Mouse (Mus musculus) midbrain, embryonic 14.5 days (tissue): ENCODE data around the gene Fry. TPM values are rescaled to one million over a fixed set of nuclear protein-coding genes. Genes with fewer than 3 reads are reported as not detected.

Experiments used
- ATAC-seq: fragments of 200-750 bp; cut with Nextera tagmentation; 2 replicates; pipeline ENCODE4 v1.8.0; 2017; ENCODE audit warnings: moderate number of reproducible peaks, moderate library complexity; ENCODE audit not compliant: low FRiP score, low TSS enrichment
- DNase-seq: peaks from one replicate; pipeline ENCODE4 v3.0.0-alpha.2; 2015
- H3K27ac ChIP-seq: fragments of 300-500 bp; sonication (generic); replicated peaks from 2 replicates; pipeline ENCODE4 v1.5.1; 2014; ENCODE audit warnings: mild to moderate bottlenecking, low read depth, low read length, moderate library complexity
- H3K27me3 ChIP-seq: fragments of 300-500 bp; sonication (generic); 2 replicates; pipeline ENCODE4 v1.6.1; 2014; ENCODE audit warnings: low read length, control low read depth, mixed read lengths; ENCODE audit not compliant: control insufficient read depth, insufficient read depth
- H3K36me3 ChIP-seq: fragments of 300-500 bp; sonication (generic); 2 replicates; pipeline ENCODE4 v1.6.1; 2014; ENCODE audit warnings: low read length, control low read depth; ENCODE audit not compliant: control insufficient read depth, insufficient read depth
- H3K4me1 ChIP-seq: fragments of 300-500 bp; sonication (generic); 2 replicates; pipeline ENCODE4 v1.6.1; 2014; ENCODE audit warnings: mild to moderate bottlenecking, antibody characterized with exemption, low read length, control low read depth; ENCODE audit not compliant: control insufficient read depth, insufficient read depth
- H3K4me2 ChIP-seq: fragments of 300-500 bp; sonication (generic); 2 replicates; pipeline ENCODE4 v1.6.1; 2014; ENCODE audit warnings: mild to moderate bottlenecking, low read length, moderate library complexity
- H3K4me3 ChIP-seq: fragments of 300-500 bp; sonication (generic); replicated peaks from 2 replicates; pipeline ENCODE4 v1.5.1; 2014; ENCODE audit warnings: low read depth, low read length
- H3K9ac ChIP-seq: fragments of 300-500 bp; sonication (generic); replicated peaks from 2 replicates; pipeline ENCODE4 v1.6.1; 2014; ENCODE audit warnings: mild to moderate bottlenecking, low read length, moderate library complexity
- H3K9me3 ChIP-seq: fragments of 300-500 bp; sonication (generic); 2 replicates; pipeline ENCODE4 v1.6.1; 2016; ENCODE audit warnings: low read length, control low read depth, mixed read lengths; ENCODE audit not compliant: control insufficient read depth
- WGBS: fragments of 180-500 bp; shearing (Covaris S2); extraction: QIAGEN DNeasy Blood & Tissue Kit; methylation state at CpG from one replicate; pipeline ENCODE4 v1.1.7; 2014; 5-methylcytosine and 5-hydroxymethylcytosine counted together
- polyA plus RNA-seq: library from polyadenylated mRNA; unstranded; fragments of >200 nt; fragmentation: Nextera tagmentation; extraction: Ambion mirVana; gene quantifications from 2 replicates; pipeline ENCODE4 v1.2.1, GENCODE M21; 2014

Fry gene
- polyA plus RNA-seq, 1 experiment from 2014 or later, result 68.5 TPM

- no peaks in the 10 kb centered on the region for H3K27me3 ChIP-seq
- no peak for ATAC-seq
- no peaks in the 10 kb centered on the region for H3K4me1 ChIP-seq
Observed at GRCm38 (mm10) chr5:150336451-150336850, 218.0 kb downstream of the Fry start.

GRCm38 (mm10) chr5:150337696-150338095 is 219.3 kb downstream of the Fry start:
- H3K27ac ChIP-seq, result no peak overlapping the region
- H3K9me3 ChIP-seq, result no peaks in the 10 kb centered on the region; the same call in 1 of the 2 replicates
- no peak overlapping the region for H3K4me3 ChIP-seq
- no peaks in the 10 kb centered on the region for H3K4me1 ChIP-seq
- DNase-seq (no peak), ATAC-seq (no peak)
- H3K4me2 ChIP-seq, result no peak overlapping the region
- H3K9ac ChIP-seq, result no peak overlapping the region
- WGBS, result 94% methylated on average over 7 of the region's 7 CpGs
- H3K36me3 ChIP-seq, result no peaks in the 10 kb centered on the region
- no peaks in the 10 kb centered on the region for H3K27me3 ChIP-seq

More at GRCm38 (mm10) chr5:150336451-150336850, 218.0 kb downstream of the Fry start:
- DNase-seq, result no peak
- Histone ChIP-seq H3K4me2 (no peak overlapping the region), H3K36me3 (no peaks in the 10 kb centered on the region), H3K27ac (no peak overlapping the region), H3K9ac (no peak overlapping the region), H3K9me3 (no peaks in the 10 kb centered on the region; the same call in 1 of the 2 replicates), H3K4me3 (no peak overlapping the region)
- WGBS, result 62% methylated on average over 10 of the region's 10 CpGs

GRCm38 (mm10) chr5:150340944-150341343 is 222.5 kb downstream of the Fry start:
- Histone ChIP-seq H3K4me1 (no peaks in the 10 kb centered on the region), H3K9ac (no peak overlapping the region), H3K36me3 (peaks cover 1% of the 10 kb centered on the region), H3K27me3 (no peaks in the 10 kb centered on the region), H3K4me3 (no peak overlapping the region), H3K4me2 (no peak overlapping the region), H3K27ac (no peak overlapping the region), H3K9me3 (no peaks in the 10 kb centered on the region; the same call in 1 of the 2 replicates)
- ATAC-seq, result no peak
- WGBS, result 86% methylated on average over 5 of the region's 5 CpGs
- DNase-seq, result no peak

GRCm38 (mm10) chr5:150342139-150342538 is 223.7 kb downstream of the Fry start:
- Histone ChIP-seq H3K4me2 (no peak overlapping the region), H3K27ac (no peak overlapping the region), H3K9me3 (no peaks in the 10 kb centered on the region; the same call in 1 of the 2 replicates), H3K4me3 (no peak overlapping the region), H3K9ac (no peak overlapping the region), H3K4me1 (no peaks in the 10 kb centered on the region), H3K27me3 (no peaks in the 10 kb centered on the region), H3K36me3 (peaks cover 12% of the 10 kb centered on the region)
- 90% methylated on average over 3 of the region's 3 CpGs for WGBS
- DNase-seq, result no peak
- no peak for ATAC-seq

- H3K36me3 ChIP-seq, result peaks cover 21% of the 10 kb centered on the region
- no peak overlapping the region for H3K4me2 ChIP-seq
- no peak overlapping the region for H3K4me3 ChIP-seq
- no peak overlapping the region for H3K9ac ChIP-seq
- DNase-seq (no peak), ATAC-seq (no peak)
- no peak overlapping the region for H3K27ac ChIP-seq
- H3K4me1 ChIP-seq, result no peaks in the 10 kb centered on the region
- no peaks in the 10 kb centered on the region for H3K27me3 ChIP-seq
- no peaks in the 10 kb centered on the region for H3K9me3 ChIP-seq
- WGBS, result 92% methylated on average over 7 of the region's 7 CpGs
Observed at GRCm38 (mm10) chr5:150345946-150346345, 227.5 kb downstream of the Fry start.

- Histone ChIP-seq H3K9me3 (no peaks in the 10 kb centered on the region), H3K4me1 (no peaks in the 10 kb centered on the region), H3K27ac (no peak overlapping the region), H3K4me3 (no peak overlapping the region), H3K9ac (no peak overlapping the region), H3K4me2 (no peak overlapping the region), H3K36me3 (peaks cover 21% of the 10 kb centered on the region), H3K27me3 (no peaks in the 10 kb centered on the region)
- DNase-seq, result no peak
- WGBS, result 82% methylated on average over 4 of the region's 4 CpGs
- no peak for ATAC-seq
Observed at GRCm38 (mm10) chr5:150346378-150346777, 227.9 kb downstream of the Fry start.

- Histone ChIP-seq H3K36me3 (peaks cover 21% of the 10 kb centered on the region), H3K4me1 (no peaks in the 10 kb centered on the region), H3K9me3 (no peaks in the 10 kb centered on the region), H3K9ac (no peak overlapping the region), H3K4me2 (no peak overlapping the region), H3K27ac (no peak overlapping the region), H3K4me3 (no peak overlapping the region), H3K27me3 (no peaks in the 10 kb centered on the region)
- WGBS, result 92% methylated on average over 2 of the region's 2 CpGs
- no peak for ATAC-seq
- no peak for DNase-seq
Observed at GRCm38 (mm10) chr5:150347845-150348244, 229.4 kb downstream of the Fry start.

- Histone ChIP-seq H3K4me2 (no peak overlapping the region), H3K36me3 (peaks cover 21% of the 10 kb centered on the region), H3K9ac (no peak overlapping the region), H3K4me3 (no peak overlapping the region), H3K27ac (no peak overlapping the region), H3K9me3 (no peaks in the 10 kb centered on the region), H3K27me3 (no peaks in the 10 kb centered on the region), H3K4me1 (no peaks in the 10 kb centered on the region)
- ATAC-seq (no peak), DNase-seq (no peak)
- 100% methylated on average over 1 of the region's 1 CpGs for WGBS
Observed at GRCm38 (mm10) chr5:150348302-150348701, 229.9 kb downstream of the Fry start.

GRCm38 (mm10) chr5:150351191-150351590 is 232.7 kb downstream of the Fry start:
- WGBS, result 79% methylated on average over 2 of the region's 2 CpGs
- Histone ChIP-seq H3K36me3 (peaks cover 33% of the 10 kb centered on the region), H3K27ac (no peak overlapping the region), H3K4me2 (no peak overlapping the region), H3K9ac (no peak overlapping the region), H3K4me3 (no peak overlapping the region), H3K4me1 (no peaks in the 10 kb centered on the region), H3K27me3 (no peaks in the 10 kb centered on the region), H3K9me3 (no peaks in the 10 kb centered on the region)
- ATAC-seq (no peak), DNase-seq (no peak)
